Mouse (Mus musculus) 3T3-L1 (cell line): ENCODE results near the gene Ankrd24.

Experiments
- DNase-seq: peaks from one replicate; pipeline ENCODE4 v3.0.0-alpha.2; 2015; ENCODE audit warnings: low read depth, low spot score

Gene Ankrd24

GRCm38 (mm10) chr10:81628390-81628789, at the start of gene Ankrd24:
Gene Ankrd24 (plus strand): TSS chr10:81628540.
- no peak for DNase-seq

GRCm38 (mm10) chr10:81579967-81580366, 48.4 kb upstream of the Ankrd24 start:
- DNase-seq: no peak

- no peak for DNase-seq
Observed at GRCm38 (mm10) chr10:81580441-81581070, 47.8 kb upstream of the Ankrd24 start.

GRCm38 (mm10) chr10:81583347-81583746, 45.0 kb upstream of the Ankrd24 start:
- no peak for DNase-seq

- DNase-seq: no peak
Observed at GRCm38 (mm10) chr10:81588739-81589138, 39.6 kb upstream of the Ankrd24 start.

GRCm38 (mm10) chr10:81591846-81592245, 36.5 kb upstream of the Ankrd24 start:
- peak; percentile 33 for DNase-seq

GRCm38 (mm10) chr10:81592631-81593030, 35.7 kb upstream of the Ankrd24 start:
- no peak for DNase-seq

- DNase-seq: no peak
Observed at GRCm38 (mm10) chr10:81593223-81593622, 35.1 kb upstream of the Ankrd24 start.

- DNase-seq: no peak
Observed at GRCm38 (mm10) chr10:81593935-81594334, 34.4 kb upstream of the Ankrd24 start.

GRCm38 (mm10) chr10:81595599-81595998, 32.7 kb upstream of the Ankrd24 start:
- DNase-seq: no peak

GRCm38 (mm10) chr10:81596611-81597010, 31.7 kb upstream of the Ankrd24 start:
- peak; percentile 94 for DNase-seq

GRCm38 (mm10) chr10:81597137-81597950, 31.0 kb upstream of the Ankrd24 start:
- peak; percentile 96 for DNase-seq

GRCm38 (mm10) chr10:81598342-81598741, 30.0 kb upstream of the Ankrd24 start:
- no peak for DNase-seq

- DNase-seq: no peak
Observed at GRCm38 (mm10) chr10:81598871-81599270, 29.5 kb upstream of the Ankrd24 start.

GRCm38 (mm10) chr10:81599630-81600029, 28.7 kb upstream of the Ankrd24 start:
- no peak for DNase-seq

- no peak for DNase-seq
Observed at GRCm38 (mm10) chr10:81600096-81600495, 28.2 kb upstream of the Ankrd24 start.

GRCm38 (mm10) chr10:81600738-81601203, 27.6 kb upstream of the Ankrd24 start, which contains the start of gene Tle6:
Gene Tle6 (minus strand): TSS chr10:81601073.
- DNase-seq: peak; percentile 78

GRCm38 (mm10) chr10:81601396-81601905, 26.9 kb upstream of the Ankrd24 start:
- no peak for DNase-seq

GRCm38 (mm10) chr10:81602741-81603151, 25.6 kb upstream of the Ankrd24 start:
- DNase-seq: peak; percentile 78

- DNase-seq: no peak
Observed at GRCm38 (mm10) chr10:81604019-81604967, 24.0 kb upstream of the Ankrd24 start.

- peak; percentile 91 for DNase-seq
Observed at GRCm38 (mm10) chr10:81604968-81605665, 23.2 kb upstream of the Ankrd24 start.
